Mouse (Mus musculus) v-Abl transformed pro-B cells (cell line): ENCODE measurements around the gene Eid2b.
"Not testable (repeated sequence)": the region's sequence is repeated elsewhere in the genome, so short reads cannot be mapped to it uniquely, and the experiment has no call there.

Experiments
- in situ Hi-C, 2 experiments: fragments of 400-800 bp; cut with MboI; formaldehyde crosslinking; loops; one replicate each; pipeline ENCODE4 v1.15.1; 2025; ENCODE audit not compliant: unreplicated experiment in 2 of 2

Gene Eid2b

GRCm38 (mm10) chr7:28277615-28278278, at the start of gene Eid2b:
TSS of gene Eid2b (plus strand) at chr7:28277739.
- in situ Hi-C loops = loop anchor here (5.0 to 10.0 kb wide), 2 partner anchors 67 to 70 kb away; no protein-coding TSS in a partner anchor

DNA sequence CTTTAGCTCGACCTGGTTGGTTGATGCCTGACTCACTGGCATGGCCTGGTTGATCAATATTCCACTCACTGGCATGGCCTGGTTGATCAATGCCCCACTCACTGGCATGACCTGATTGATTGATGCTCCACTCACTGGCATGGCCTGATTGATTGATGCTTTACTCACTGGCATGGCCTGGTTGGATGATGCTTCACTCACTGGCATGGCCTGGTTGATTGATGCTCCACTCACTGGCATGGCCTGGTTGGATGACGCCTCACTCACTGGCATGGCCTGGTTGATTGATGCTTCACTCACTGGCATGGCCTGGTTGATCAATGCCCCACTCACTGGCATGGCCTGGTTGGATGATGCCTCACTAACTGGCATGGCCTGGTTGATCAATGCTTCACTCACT, 33.6 kb upstream of the Eid2b start:
- in situ Hi-C loops = not testable (repeated sequence)

DNA sequence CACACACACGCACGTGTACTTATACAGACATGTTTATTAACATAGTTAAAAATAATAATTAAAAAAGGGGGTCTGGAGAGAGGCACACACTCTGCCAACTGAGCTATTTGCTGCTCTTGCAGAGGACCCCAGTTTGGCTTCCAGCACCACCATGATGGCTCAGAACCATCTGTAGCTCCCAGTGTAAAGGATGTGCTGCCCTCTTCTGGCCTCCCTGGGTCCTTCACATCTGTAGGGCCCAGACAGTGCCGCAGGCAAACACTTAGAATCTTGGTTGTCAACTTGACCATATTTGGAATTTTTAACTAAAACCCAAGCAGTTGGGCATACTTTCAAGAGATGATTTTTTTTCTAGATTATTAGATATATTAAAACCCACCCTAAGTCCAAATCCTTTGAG, 28.6 kb upstream of the Eid2b start:
- in situ Hi-C loops = no loop called here

DNA sequence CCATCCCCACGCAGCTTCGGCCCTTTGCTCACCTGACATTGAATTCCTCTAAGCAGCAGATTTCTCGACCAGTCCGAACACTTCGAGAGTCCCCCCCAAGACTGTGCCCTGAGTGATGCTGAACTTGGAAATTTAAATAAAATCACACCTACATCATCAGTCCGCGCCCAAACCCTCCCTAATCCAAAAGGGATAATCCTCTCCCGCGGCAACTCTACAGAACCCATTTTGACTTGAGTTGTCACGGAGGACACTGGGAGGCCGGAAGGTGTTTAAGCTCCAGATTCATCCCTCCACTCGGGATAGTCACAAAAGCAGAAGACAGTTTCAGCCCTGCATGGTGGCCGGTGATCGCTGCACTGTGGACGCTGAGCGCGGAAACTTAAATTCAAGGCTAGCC, 25.6 kb upstream of the Eid2b start:
- in situ Hi-C loops = no loop called here

GRCm38 (mm10) chr7:28254591-28254990, 22.9 kb upstream of the Eid2b start:
- in situ Hi-C loops = no loop called here

GRCm38 (mm10) chr7:28255476-28255875, 22.1 kb upstream of the Eid2b start:
- in situ Hi-C loops = no loop called here

DNA sequence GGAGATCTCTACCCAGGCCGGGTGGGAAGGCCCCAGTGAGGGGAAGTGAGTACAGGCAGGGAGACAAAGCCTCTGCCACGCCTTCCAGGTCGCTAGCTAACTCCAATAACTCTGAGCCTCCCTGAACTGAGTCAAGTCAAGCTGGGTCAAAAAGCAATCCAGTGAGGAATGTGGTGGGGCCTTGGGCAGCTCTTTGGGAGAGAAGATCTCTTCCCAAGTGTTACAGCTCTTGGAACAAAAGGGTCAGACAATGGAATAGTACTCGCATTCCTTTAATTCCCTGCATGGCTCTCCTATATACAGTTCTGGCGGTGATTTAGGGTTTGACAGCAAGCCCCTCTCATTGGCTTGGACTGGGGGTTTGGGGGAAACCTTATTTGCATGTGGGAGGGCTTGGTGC, 14.7 kb upstream of the Eid2b start:
- in situ Hi-C loops = no loop called here

GRCm38 (mm10) chr7:28263786-28264185, 13.8 kb upstream of the Eid2b start:
- in situ Hi-C loops = no loop called here

DNA sequence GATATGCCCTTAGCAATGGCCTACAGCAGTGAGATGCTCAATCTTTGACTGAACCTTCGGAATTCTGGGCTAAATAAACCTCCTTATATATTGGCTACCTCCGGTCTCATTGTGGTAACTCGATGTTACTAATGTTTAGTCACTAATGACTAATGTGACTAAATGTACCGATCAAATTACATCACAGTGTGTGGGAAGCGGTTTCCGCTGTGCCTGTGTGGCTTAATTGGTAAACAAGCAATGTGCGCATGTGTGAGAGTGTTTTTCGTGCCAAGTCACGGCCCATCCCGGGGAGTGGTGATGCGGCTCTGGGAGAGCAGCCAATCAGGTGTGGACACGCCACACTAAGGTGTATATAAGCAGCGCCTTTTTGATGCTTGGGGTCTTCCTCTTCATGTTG, 12.1 kb upstream of the Eid2b start:
- in situ Hi-C loops = no loop called here

DNA sequence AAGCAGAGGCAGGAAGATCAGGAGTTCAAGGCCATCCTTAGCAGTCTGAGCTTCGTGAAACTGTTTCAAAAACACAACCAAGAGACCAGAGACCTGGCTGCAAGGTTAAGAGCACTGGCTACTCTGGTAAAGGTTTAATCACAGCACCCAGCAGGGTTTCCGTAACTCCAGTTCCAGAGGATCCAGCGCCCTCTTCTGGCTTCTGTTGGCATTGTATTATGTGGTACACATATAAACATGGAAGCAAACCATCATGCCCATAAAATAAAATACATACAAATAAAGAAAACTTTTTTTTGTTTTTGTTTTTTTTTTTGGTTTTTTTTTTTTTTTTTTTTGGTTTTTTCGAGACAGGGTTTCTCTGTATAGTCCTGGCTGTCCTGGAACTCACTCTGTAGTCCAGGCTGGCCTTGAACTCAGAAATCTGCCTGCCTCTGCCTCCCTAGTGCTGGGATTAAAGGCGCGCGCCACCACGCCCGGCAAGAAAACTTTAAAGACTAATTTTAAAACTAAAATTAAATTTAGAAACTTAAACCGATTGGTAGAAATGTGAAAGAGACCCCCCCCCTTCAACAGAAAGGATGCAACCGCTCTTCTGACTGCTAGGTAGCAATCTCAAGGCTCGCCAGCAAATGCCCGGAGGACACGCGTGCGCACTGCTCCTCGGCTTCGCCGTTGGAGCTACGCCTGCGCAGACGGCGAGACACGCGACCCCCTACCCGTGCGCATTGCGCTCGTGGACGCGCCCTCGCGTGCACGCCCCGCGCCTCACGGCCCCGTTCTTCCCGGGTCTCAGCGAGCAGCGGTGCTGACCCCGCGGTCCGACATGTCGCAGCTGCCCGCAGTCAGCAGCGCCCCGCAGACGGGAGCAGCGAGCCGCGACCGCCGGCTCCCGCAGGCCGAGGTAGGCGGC, 10.2 kb upstream of the Eid2b start, which contains the start of gene Eid2:
Gene Eid2, plus strand, starts transcription at position 753 of the 913 bp plus-strand sequence.
- in situ Hi-C loops = no loop called here

- in situ Hi-C loops = no loop called here
Measured at GRCm38 (mm10) chr7:28268042-28268531, 9.5 kb upstream of the Eid2b start.

- in situ Hi-C loops = no loop called here
Measured at GRCm38 (mm10) chr7:28268576-28268975, 9.0 kb upstream of the Eid2b start.

DNA sequence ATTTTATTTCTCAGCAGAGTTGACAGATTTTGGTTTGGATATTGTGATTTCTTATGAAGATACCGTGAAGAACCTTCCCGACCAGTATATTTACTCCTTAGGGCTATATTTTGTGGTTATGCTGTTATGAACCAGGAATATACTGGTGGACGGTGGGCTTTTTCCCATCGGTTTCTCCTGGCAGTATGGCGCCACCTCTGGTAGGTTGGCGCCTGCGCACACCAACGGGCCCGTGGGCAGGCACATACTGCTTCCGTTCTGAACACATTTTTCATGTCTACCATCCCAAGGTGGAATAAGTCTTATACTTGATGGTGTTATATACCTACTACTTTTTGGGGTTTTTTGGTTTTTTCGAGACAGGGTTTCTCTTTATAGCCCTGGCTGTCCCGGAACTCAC, 8.2 kb upstream of the Eid2b start:
- in situ Hi-C loops = no loop called here

DNA sequence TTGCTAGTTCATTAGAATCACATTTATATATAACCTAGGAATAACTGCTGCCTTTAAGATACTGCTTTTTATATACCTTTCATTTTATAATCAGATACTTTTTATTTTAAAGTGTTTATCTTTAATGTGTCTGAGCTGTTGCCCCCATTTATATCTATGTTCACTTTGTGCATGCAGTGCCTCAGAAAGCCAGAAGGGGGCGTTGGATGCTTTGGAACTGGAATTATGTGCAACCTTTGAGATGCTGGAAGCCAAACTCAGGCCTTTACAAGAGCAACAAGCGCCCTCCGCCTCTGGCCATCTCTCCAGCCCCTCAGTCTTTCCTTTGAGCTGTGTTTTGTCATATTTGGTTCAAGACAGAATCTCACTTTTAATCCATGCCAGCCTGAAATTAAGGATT, 5.8 kb upstream of the Eid2b start:
- in situ Hi-C loops = loop anchor here in 1 of 2 experiments (10.0 kb wide), 1 partner anchor 73 kb away; no protein-coding TSS in a partner anchor

DNA sequence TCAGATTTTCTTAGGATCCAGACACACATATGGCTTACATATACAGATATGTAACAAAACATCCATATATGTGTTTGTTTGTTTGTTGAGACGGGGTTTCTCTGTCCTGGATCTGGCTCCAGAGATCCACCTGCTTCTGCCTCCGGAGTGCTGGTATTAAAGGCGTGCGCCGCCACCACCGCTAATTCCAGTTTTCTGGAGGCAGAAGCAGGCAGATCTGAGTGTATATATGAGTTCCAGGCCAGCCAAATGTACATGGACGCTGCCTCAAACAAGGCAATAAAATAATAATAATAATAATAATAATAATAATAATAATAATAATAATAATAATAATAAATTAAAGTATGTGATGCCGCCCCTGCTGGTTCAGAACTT, 313 bp upstream of the Eid2b start:
- in situ Hi-C loops = loop anchor here (5.0 to 10.0 kb wide), 2 partner anchors 68 to 70 kb away; no protein-coding TSS in a partner anchor

GRCm38 (mm10) chr7:28278279-28278652, 727 bp downstream of the Eid2b start:
- in situ Hi-C loops = loop anchor here (5.0 to 10.0 kb wide), 2 partner anchors 67 to 69 kb away; no protein-coding TSS in a partner anchor

GRCm38 (mm10) chr7:28280630-28281029, 3.1 kb downstream of the Eid2b start:
- in situ Hi-C loops = no loop called here

- in situ Hi-C loops = loop anchor here in 1 of 2 experiments (10.0 kb wide), 1 partner anchor 235 kb away; the partner anchor contains the start of gene Psmc4
Measured at GRCm38 (mm10) chr7:28290165-28290564, 12.6 kb downstream of the Eid2b start.

DNA sequence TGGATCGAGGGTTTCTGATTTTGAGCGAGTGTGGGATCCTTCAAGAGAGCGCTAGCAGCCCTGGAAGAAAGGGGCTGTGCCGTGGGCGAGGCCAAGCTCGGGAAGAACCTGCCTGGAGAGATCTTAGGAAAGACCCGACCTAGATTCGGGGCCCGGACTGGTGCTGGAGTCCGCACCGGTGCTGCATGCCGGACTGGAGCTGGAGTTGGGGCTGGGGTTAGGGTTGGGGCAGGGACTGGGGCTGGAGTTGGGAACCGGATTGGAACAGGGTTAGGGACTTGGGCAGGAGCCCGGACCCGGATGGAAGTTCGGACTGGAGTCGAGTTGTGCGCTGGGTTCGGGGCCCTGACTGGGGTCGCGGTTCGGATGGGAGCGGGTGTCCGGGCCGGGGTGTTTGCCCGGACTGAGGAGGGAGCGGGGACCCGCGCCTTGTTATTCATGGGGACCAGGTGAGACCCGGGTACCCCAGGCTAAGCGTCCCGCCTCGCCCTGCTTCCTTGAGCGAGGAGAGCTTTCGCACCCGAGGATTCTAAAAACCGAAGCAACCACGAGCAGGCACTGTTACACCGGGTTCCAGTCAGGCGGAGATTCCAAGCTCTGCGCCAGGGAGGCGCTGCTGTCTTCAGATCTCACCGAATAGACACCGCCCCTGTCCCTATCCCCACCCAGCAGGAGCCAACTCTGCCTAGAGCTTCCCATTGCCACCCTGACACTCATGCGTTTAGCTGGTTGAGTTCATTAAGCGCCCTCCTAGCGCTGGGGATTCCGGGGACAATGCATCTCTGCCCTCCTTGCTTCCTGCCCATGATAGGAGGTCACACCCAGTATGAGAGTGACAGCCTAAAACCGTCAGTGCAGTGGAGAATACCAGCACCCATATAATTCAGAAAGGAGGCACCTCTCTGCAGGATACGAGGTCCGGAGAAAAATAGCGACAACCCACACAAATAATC, 13.4 kb downstream of the Eid2b start, which contains the start of gene Selenov:
Gene Selenov, minus strand, starts transcription at position 549 of the 953 bp plus-strand sequence.
- in situ Hi-C loops = loop anchor here in 1 of 2 experiments (10.0 kb wide), 1 partner anchor 236 kb away; the partner anchor contains the start of gene Psmc4

- in situ Hi-C loops = loop anchor here in 1 of 2 experiments (10.0 kb wide), 1 partner anchor 240 kb away; the partner anchor contains the start of gene Psmc4
Measured at GRCm38 (mm10) chr7:28294481-28294880, 16.9 kb downstream of the Eid2b start.
